Mouse (Mus musculus) megakaryocyte, embryonic 14.5 days (primary cell): ENCODE results near the gene Gpr12.

ENCODE experiments used
- FLI1 ChIP-seq: IDR thresholded peaks from 2 replicates; pipeline ENCODE4 v1.6.1; 2012; ENCODE audit warnings: low read length, inconsistent platforms, mixed read lengths
- GATA1 ChIP-seq: IDR thresholded peaks from 3 replicates; pipeline ENCODE4 v1.6.1; 2012; ENCODE audit warnings: mixed read lengths, low read length, inconsistent platforms, borderline replicate concordance

DNA sequence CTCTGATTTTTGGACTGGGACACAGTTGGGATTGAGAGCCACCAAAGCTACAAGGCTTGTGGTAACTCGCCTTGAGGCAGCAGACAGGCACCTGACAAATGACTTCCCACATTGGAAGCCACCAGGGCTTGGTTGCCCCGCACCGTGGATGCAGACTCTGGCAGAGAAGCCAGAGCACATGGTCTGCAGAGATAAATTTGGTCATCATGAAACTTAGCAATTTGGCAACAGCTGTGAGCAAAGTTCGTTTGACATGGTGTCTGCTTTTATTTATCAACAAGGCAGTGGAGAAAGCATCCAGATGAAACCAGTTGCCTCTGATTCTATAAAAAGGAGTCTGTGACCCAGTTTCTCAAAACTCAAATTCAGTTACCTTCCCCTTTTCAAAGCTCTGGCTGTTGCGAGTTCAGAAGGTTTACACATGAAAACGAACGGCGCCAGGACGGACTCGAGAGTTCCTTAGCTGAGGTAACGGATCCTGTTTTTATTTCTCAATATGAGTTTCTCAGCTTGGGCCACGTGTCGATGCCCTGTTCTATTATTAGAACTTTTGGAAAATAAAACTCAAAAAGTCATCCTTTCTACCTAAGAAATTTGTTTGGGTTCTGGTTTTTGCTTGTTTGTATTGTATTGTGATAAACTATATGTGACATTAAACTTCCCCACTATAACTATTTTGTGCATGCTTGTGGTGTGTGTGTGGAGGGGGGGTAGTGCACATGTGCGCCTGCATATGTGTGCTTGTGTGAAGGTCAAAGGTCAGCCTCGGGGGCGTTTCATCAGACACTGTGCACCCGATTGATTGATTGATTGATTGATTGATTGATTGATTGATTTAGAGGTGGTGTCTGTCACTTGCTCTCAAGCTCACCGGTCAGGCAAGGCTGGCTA lies 11.8 kb upstream of the Gpr12 start:
- TF ChIP-seq GATA1 (no peak), FLI1 (no peak)
